Mouse (Mus musculus): ENCODE data around the gene Rnf187. TPM values are rescaled to one million over a fixed set of nuclear protein-coding genes. Genes with fewer than 3 reads are reported as not detected.

The Rnf187 gene
- polyA plus RNA-seq, 1 experiment from 2014 or later: 293 TPM

DNA sequence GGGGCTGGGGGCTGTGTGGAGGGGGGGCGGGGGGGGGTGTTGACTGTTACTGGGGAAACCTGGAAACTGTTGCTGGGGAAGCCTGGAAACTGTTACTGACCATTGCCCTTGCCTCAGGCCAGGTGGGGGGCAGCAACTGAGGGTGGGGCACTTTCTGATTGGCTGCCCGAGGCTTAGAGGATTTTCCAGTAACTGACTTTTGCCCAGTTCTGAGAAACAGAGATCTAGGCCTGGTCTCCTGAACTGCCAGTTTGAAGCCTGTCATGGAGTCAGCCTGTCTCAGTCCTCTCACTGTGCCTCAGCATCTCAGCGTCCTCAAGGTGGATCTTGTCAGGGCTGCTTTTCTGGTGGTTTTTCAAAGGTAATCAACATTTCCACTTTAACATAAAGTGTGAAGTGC lies 35.7 kb upstream of the Rnf187 start:
- Histone ChIP-seq H3K36me3 (ENCODE audit: insufficient read depth) (peaks cover 13% of the 10 kb centered on the region; the same call in 1 of the 2 replicates), H3K27me3 (ENCODE audit: insufficient read depth, low read length) (no peaks in the 10 kb centered on the region), H3K9ac (no peak overlapping the region), H3K4me2 (no peak overlapping the region), H3K4me1 (ENCODE audit: insufficient read depth) (0 out of 2 replicates have a peak, but pooled peaks cover under 1% of the 10 kb centered on the region), H3K27ac (ENCODE audit: low read depth) (no peak overlapping the region), H3K9me3 (ENCODE audit: low read depth, low read length) (no peaks in the 10 kb centered on the region), H3K4me3 (ENCODE audit: low read depth, low read length) (no peak overlapping the region)
- TF ChIP-seq CTCF (IDR thresholded peaks at IDR 0.05; ENCODE audit: low read depth): no peak
- WGBS: 87% methylated on average over 3 of the region's 3 CpGs
- no peak for DNase-seq
- ATAC-seq (ENCODE audit: insufficient read depth): no peak

DNA sequence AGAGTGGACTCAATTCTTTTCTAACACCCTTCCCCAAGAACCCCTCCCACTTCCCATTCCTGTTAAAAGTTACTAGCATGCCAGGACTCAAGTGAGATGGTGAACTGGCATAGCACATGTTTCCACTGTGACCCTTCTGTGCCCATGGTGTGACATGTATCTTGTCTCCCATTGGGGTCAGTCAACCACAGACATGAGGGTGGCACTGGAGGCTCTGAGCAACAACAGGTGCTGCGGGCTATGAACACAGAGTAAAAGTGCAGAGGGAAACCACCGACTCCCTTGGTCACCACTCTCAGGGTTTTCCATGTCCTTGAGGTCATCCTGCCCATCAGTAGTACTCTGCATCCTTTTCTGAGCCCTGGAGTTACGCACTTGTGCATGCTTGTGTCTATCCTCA lies 33.1 kb upstream of the Rnf187 start:
- DNase-seq: no peak
- no peak overlapping the region for H3K27ac ChIP-seq (ENCODE audit: low read depth)
- peaks cover 13% of the 10 kb centered on the region; the same call in 1 of the 2 replicates for H3K36me3 ChIP-seq (ENCODE audit: insufficient read depth)
- no peak for TF ChIP-seq CTCF (IDR thresholded peaks at IDR 0.05; ENCODE audit: low read depth)
- no peaks in the 10 kb centered on the region for H3K27me3 ChIP-seq (ENCODE audit: insufficient read depth, low read length)
- no peak overlapping the region for H3K9ac ChIP-seq
- ATAC-seq (ENCODE audit: insufficient read depth): no peak
- H3K4me3 ChIP-seq (ENCODE audit: low read depth, low read length): no peak overlapping the region
- no peaks in the 10 kb centered on the region for H3K9me3 ChIP-seq (ENCODE audit: low read depth, low read length)
- WGBS: 94% methylated on average over 3 of the region's 3 CpGs
- H3K4me2 ChIP-seq: no peak overlapping the region
- H3K4me1 ChIP-seq (ENCODE audit: insufficient read depth): no peaks in the 10 kb centered on the region

DNA sequence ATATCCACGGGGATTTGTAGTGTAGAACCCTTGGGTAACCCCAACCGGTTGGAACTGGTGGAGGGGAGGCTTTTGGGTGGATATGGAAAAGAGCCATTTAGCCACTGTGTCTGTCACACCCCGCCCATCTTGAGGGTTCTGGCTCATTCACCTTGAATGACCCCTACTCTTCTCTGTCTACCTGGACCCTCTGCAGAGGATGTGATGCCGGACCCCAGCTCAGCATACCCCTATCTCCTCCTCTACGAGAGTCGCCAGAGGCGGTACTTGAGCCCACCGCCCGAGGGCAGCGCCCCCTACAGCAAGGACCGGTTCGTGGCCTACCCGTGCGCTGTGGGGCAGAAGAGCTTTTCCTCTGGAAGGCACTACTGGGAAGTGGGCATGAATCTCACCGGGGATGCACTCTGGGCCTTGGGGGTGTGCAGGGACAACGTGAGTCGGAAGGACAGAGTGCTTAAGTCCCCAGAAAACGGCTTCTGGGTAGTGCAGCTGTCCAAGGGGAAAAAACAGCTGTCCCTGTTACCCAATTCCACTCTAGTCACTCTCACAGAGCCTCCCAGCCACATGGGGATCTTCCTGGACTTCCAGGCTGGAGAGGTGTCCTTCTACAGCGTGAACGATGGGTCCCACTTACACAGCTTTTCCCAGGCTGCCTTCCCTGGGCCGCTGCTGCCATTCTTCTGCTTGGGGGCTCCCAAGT lies 32.3 kb upstream of the Rnf187 start:
- H3K36me3 ChIP-seq (ENCODE audit: insufficient read depth): peaks cover 13% of the 10 kb centered on the region; the same call in 1 of the 2 replicates
- DNase-seq (no peak), ATAC-seq (ENCODE audit: insufficient read depth) (no peak)
- peak; percentile 13; the same call in 1 of the 2 replicates for TF ChIP-seq CTCF (IDR thresholded peaks at IDR 0.05; ENCODE audit: low read depth)
- H3K4me1 ChIP-seq (ENCODE audit: insufficient read depth): no peaks in the 10 kb centered on the region
- H3K4me2 ChIP-seq: no peak overlapping the region
- no peak overlapping the region for H3K9ac ChIP-seq
- H3K27me3 ChIP-seq (ENCODE audit: insufficient read depth, low read length): no peaks in the 10 kb centered on the region
- H3K27ac ChIP-seq (ENCODE audit: low read depth): no peak overlapping the region
- H3K9me3 ChIP-seq (ENCODE audit: low read depth, low read length): no peaks in the 10 kb centered on the region
- 82% methylated on average over 21 of the region's 21 CpGs for WGBS
- no peak overlapping the region for H3K4me3 ChIP-seq (ENCODE audit: low read depth, low read length)

DNA sequence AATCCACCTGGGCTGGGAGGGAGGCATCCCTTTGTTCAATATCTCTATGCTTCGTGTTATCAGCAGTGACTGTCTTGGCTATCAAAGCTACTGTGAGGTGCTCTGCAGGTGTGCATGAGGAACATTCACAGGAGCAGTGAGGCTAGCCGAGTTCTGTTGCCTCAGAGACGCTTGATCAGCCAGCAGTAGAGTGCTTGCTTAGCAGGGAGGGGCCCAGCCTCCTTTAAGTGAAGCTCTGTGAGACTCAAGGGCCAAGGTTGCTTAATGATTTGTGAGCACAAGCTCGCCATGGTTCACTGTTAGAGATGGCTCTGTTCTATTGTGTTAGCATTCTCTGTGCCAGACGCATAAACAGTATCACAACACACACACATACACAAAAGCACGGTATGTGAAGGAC lies 30.9 kb upstream of the Rnf187 start:
- peaks cover 13% of the 10 kb centered on the region; the same call in 1 of the 2 replicates for H3K36me3 ChIP-seq (ENCODE audit: insufficient read depth)
- no peak overlapping the region for H3K4me2 ChIP-seq
- WGBS: 59% methylated on average over 6 of the region's 6 CpGs
- H3K9ac ChIP-seq: no peak overlapping the region
- ATAC-seq (ENCODE audit: insufficient read depth): no peak; the same call in 1 of the 2 replicates
- H3K4me1 ChIP-seq (ENCODE audit: insufficient read depth): no peaks in the 10 kb centered on the region
- H3K27ac ChIP-seq (ENCODE audit: low read depth): no peak overlapping the region
- H3K27me3 ChIP-seq (ENCODE audit: insufficient read depth, low read length): no peaks in the 10 kb centered on the region
- peak; percentile 55 for DNase-seq
- TF ChIP-seq CTCF (IDR thresholded peaks at IDR 0.05; ENCODE audit: low read depth): no peak
- no peak overlapping the region for H3K4me3 ChIP-seq (ENCODE audit: low read depth, low read length)
- H3K9me3 ChIP-seq (ENCODE audit: low read depth, low read length): no peaks in the 10 kb centered on the region

DNA sequence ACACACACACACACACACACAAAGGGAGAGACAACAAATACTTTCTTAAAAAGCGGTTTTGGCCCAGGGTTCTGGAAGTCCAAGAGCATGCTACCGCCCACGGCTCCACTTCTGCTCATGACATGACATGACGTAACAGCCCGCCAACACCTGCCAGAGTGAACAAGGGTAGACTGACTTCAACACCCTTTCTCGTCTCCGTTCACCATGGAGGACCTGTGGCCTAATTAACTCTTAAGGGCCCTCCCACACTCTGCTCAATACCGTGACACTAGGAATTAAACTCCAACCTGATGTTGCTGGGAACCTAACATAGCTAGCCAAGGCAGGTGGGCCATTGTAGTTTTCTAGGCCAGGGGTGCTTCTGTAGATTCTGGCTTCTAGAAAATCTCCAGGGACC lies 30.3 kb upstream of the Rnf187 start:
- WGBS: 64% methylated on average over 8 of the region's 8 CpGs
- DNase-seq (no peak), ATAC-seq (ENCODE audit: insufficient read depth) (no peak)
- H3K9ac ChIP-seq: no peak overlapping the region
- no peak overlapping the region for H3K4me2 ChIP-seq
- H3K27me3 ChIP-seq (ENCODE audit: insufficient read depth, low read length): no peaks in the 10 kb centered on the region
- TF ChIP-seq CTCF (IDR thresholded peaks at IDR 0.05; ENCODE audit: low read depth): no peak
- H3K4me1 ChIP-seq (ENCODE audit: insufficient read depth): no peaks in the 10 kb centered on the region
- no peaks in the 10 kb centered on the region for H3K9me3 ChIP-seq (ENCODE audit: low read depth, low read length)
- no peak overlapping the region for H3K4me3 ChIP-seq (ENCODE audit: low read depth, low read length)
- peaks cover 13% of the 10 kb centered on the region; the same call in 1 of the 2 replicates for H3K36me3 ChIP-seq (ENCODE audit: insufficient read depth)
- H3K27ac ChIP-seq (ENCODE audit: low read depth): 0 out of 2 replicates have a peak overlapping the region, but pooled peaks have one; percentile 36

DNA sequence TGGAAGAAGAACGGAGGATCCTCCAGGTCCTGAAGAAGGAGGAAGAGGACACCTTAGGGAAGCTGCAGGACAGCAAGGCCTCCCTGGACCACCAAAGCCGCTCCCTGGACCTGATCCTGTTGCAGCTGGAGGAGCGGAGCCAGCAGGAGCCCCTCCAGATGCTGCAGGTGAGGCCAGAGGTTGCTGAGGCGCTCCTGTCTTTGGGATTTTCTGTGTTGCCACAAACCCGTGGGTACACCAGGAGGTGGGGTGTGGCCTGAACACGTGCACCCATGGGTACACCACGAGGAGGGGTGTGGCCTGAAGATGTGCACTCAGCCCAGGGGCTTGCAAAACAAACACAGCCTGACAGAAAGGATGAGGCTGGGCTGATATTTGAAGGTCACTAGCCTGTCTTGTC lies 29.8 kb upstream of the Rnf187 start:
- H3K27me3 ChIP-seq (ENCODE audit: insufficient read depth, low read length): 0 out of 2 replicates have a peak, but pooled peaks cover 4% of the 10 kb centered on the region
- H3K4me1 ChIP-seq (ENCODE audit: insufficient read depth): no peaks in the 10 kb centered on the region
- no peak overlapping the region for H3K4me2 ChIP-seq
- no peak overlapping the region for H3K27ac ChIP-seq (ENCODE audit: low read depth)
- 80% methylated on average over 7 of the region's 7 CpGs for WGBS
- no peak for ATAC-seq (ENCODE audit: insufficient read depth)
- no peak for TF ChIP-seq CTCF (IDR thresholded peaks at IDR 0.05; ENCODE audit: low read depth)
- H3K9ac ChIP-seq: no peak overlapping the region
- H3K36me3 ChIP-seq (ENCODE audit: insufficient read depth): peaks cover 13% of the 10 kb centered on the region; the same call in 1 of the 2 replicates
- no peak for DNase-seq
- no peak overlapping the region for H3K4me3 ChIP-seq (ENCODE audit: low read depth, low read length)
- H3K9me3 ChIP-seq (ENCODE audit: low read depth, low read length): no peaks in the 10 kb centered on the region

DNA sequence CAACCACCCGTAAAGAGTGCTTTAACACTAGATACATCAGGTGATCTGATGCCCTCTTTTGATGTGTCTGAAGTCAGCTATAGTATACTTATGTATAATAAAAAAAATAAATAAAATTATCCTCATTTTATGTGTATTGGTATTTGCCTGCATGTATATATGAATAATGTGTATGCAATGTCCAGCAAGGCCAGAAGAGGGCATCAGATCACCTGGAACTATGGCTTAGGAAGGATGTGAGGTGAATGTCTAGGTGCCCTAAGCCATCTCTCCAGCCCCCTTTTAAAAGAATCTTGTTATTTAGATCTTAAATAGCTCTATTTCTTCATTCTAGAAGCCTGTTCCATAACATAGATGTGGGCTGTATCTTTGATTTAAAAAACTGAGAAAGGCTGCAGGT lies 28.6 kb upstream of the Rnf187 start:
- Histone ChIP-seq H3K4me1 (ENCODE audit: insufficient read depth) (no peaks in the 10 kb centered on the region), H3K4me2 (no peak overlapping the region), H3K9ac (no peak overlapping the region), H3K4me3 (ENCODE audit: low read depth, low read length) (no peak overlapping the region), H3K36me3 (ENCODE audit: insufficient read depth) (peaks cover 10% of the 10 kb centered on the region; the same call in 1 of the 2 replicates), H3K9me3 (ENCODE audit: low read depth, low read length) (no peaks in the 10 kb centered on the region), H3K27ac (ENCODE audit: low read depth) (no peak overlapping the region), H3K27me3 (ENCODE audit: insufficient read depth, low read length) (peaks cover 10% of the 10 kb centered on the region)
- ATAC-seq (ENCODE audit: insufficient read depth) (no peak), DNase-seq (peak; percentile 45)
- WGBS: 91% methylated on average over 1 of the region's 1 CpGs
- peak; percentile 47 for TF ChIP-seq CTCF (IDR thresholded peaks at IDR 0.05; ENCODE audit: low read depth)

All from lung, embryonic 14.5 days (tissue).